8 mouse cellular contexts compared by ENCODE assay signal in the genomic region with DNA sequence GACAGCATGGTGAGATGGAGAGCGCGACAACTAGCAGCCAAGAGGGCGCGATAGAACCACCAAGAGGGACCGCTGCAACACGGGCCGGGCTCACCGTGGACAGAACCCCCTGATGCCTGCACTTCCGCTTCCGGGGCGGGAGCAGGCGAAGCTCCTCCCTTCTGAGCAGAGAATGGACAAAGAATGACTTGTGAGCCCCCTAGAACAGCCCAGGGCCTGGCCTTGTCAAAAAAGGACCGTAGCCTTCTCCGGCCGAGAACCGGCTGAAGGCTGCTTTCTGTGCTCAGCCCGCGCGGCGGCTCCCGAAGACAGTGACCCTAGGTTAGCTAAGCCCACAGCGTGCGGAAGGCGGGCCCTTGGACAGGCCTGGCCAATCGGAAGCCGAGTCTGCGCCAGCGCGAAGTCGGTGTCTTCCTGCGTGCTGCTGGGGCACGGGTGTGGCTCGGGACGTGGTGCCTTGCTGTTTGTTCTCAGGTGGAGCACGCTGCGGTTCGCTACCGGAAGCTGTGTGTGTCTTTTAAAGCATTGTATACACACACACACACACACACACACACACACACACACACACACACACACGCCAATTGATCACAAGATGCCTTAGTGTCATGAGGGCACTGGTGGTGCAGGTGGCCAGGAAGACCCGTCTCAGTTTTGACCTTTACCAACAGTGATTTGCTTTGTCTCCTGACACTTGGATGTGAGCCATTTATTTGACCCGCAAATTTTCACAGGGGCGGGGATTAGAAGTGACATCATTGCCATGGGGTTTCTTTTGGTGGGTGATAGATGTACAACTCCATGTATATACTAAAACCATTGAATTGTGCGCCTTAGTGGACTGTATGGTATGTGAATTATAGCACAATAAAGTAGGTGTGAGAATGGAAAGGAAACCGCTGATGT. TPM values are rescaled to one million over a fixed set of nuclear protein-coding genes. Genes with fewer than 3 reads are reported as not detected.
DNase-seq lines count a peak whose midpoint lies in the region; ATAC-seq and TF ChIP-seq lines count a peak whose summit lies in the region.

A gene (minus strand): TSS at position 336 of the 906 bp plus-strand sequence.

- peak; percentile 96 for ATAC-seq in embryonic facial prominence, embryonic 13.5 days (ENCODE audit: insufficient number of reproducible peaks, insufficient read depth, low FRiP score, low TSS enrichment, low read depth)
- peak; percentile 97 for ATAC-seq in limb, embryonic 12.5 days (ENCODE audit: insufficient number of reproducible peaks, insufficient read depth, low FRiP score, low TSS enrichment, low read depth)
- peak; percentile 100 for ATAC-seq in midbrain, embryonic 15.5 days (replicated peaks)

- H3K9ac ChIP-seq in embryonic facial prominence, embryonic 13.5 days = peak within 1 kb of the TSS; percentile 90
- H3K9ac ChIP-seq in limb, embryonic 12.5 days (replicated peaks) = peak within 1 kb of the TSS; percentile 90
- H3K9ac ChIP-seq in midbrain, embryonic 15.5 days = peak within 1 kb of the TSS; percentile 85

- DNase-seq in 3134 (ENCODE audit: extremely low read depth, insufficient read length, low spot score) = peak; percentile 94
- peak; percentile 95 for DNase-seq in adrenal gland, postnatal 36 days
- peak; percentile 96 to 97 for DNase-seq in heart, adult 18-20 months
- DNase-seq in kidney, adult 2 months = peak; percentile 97
- peak; percentile 88 to 93 for DNase-seq in spleen, adult 2 months (ENCODE audit: low read depth in 1 of 2, low spot score in 2 of 2)

- no peaks in the 10 kb centered on the region for H3K9me3 ChIP-seq in embryonic facial prominence, embryonic 13.5 days
- no peaks in the 10 kb centered on the region for H3K9me3 ChIP-seq in limb, embryonic 12.5 days
- no peaks in the 10 kb centered on the region for H3K9me3 ChIP-seq in midbrain, embryonic 15.5 days

- H3K4me1 ChIP-seq in embryonic facial prominence, embryonic 13.5 days = peaks cover 21% of the 10 kb centered on the region
- peaks cover 17% of the 10 kb centered on the region; the same call in 1 of the 2 replicates for H3K4me1 ChIP-seq in kidney, adult 2 months (ENCODE audit: control insufficient read depth, insufficient read depth, low read length)
- peaks cover 21% of the 10 kb centered on the region for H3K4me1 ChIP-seq in limb, embryonic 12.5 days (replicated peaks)
- H3K4me1 ChIP-seq in midbrain, embryonic 15.5 days = peaks cover 28% of the 10 kb centered on the region
- 0 out of 2 replicates have a peak, but pooled peaks cover 3% of the 10 kb centered on the region for H3K4me1 ChIP-seq in spleen, adult 2 months (ENCODE audit: control insufficient read depth, insufficient read depth, insufficient read length)

- H3K27ac ChIP-seq in embryonic facial prominence, embryonic 13.5 days = peak within 1 kb of the TSS; percentile 96
- peak within 1 kb of the TSS; percentile 98 for H3K27ac ChIP-seq in kidney, adult 2 months (ENCODE audit: insufficient read depth, low read depth, low read length)
- peak within 1 kb of the TSS; percentile 97 for H3K27ac ChIP-seq in limb, embryonic 12.5 days
- peak within 1 kb of the TSS; percentile 97 for H3K27ac ChIP-seq in midbrain, embryonic 15.5 days
- peak within 1 kb of the TSS; percentile 98 for H3K27ac ChIP-seq in spleen, adult 2 months (ENCODE audit: insufficient read depth, low read length)

- 0 out of 2 replicates have a peak, but pooled peaks have one; percentile 13 for TF ChIP-seq CTCF in kidney, adult 2 months (conservative IDR thresholded peaks at IDR 0.05; ENCODE audit: insufficient read depth, insufficient read length, low read depth, low read length)
- TF ChIP-seq CTCF in spleen, adult 2 months (IDR thresholded peaks at IDR 0.05; ENCODE audit: extremely low read depth, insufficient read depth, insufficient read length, insufficient replicate concordance) = no peak

- WGBS in embryonic facial prominence, embryonic 13.5 days = 2% methylated on average over 44 of the region's 44 CpGs
- WGBS in kidney, adult 2 months = 3% methylated on average over 44 of the region's 44 CpGs
- 2% methylated on average over 38 of the region's 44 CpGs for WGBS in limb, embryonic 12.5 days
- WGBS in midbrain, embryonic 15.5 days = 2% methylated on average over 44 of the region's 44 CpGs
- 2% methylated on average over 44 of the region's 44 CpGs for WGBS in spleen, adult 2 months

- H3K4me2 ChIP-seq in embryonic facial prominence, embryonic 13.5 days = peak within 1 kb of the TSS; percentile 90
- peak within 1 kb of the TSS; percentile 87 for H3K4me2 ChIP-seq in limb, embryonic 12.5 days
- H3K4me2 ChIP-seq in midbrain, embryonic 15.5 days = peak within 1 kb of the TSS; percentile 89

- H3K27me3 ChIP-seq in embryonic facial prominence, embryonic 13.5 days = no peaks in the 10 kb centered on the region
- H3K27me3 ChIP-seq in kidney, adult 2 months (replicated peaks; ENCODE audit: control insufficient read depth, insufficient read depth, low read length) = no peaks in the 10 kb centered on the region
- H3K27me3 ChIP-seq in limb, embryonic 12.5 days = no peaks in the 10 kb centered on the region
- no peaks in the 10 kb centered on the region for H3K27me3 ChIP-seq in midbrain, embryonic 15.5 days (replicated peaks)
- H3K27me3 ChIP-seq in spleen, adult 2 months (ENCODE audit: control insufficient read depth, insufficient read depth, low read length) = no peaks in the 10 kb centered on the region

- peak within 1 kb of the TSS; percentile 94 for H3K4me3 ChIP-seq in embryonic facial prominence, embryonic 13.5 days
- peak within 1 kb of the TSS; percentile 75 for H3K4me3 ChIP-seq in kidney, adult 2 months (ENCODE audit: insufficient read depth, low read depth, low read length)
- H3K4me3 ChIP-seq in limb, embryonic 12.5 days (replicated peaks) = peak within 1 kb of the TSS; percentile 89
- peak within 1 kb of the TSS; percentile 86 for H3K4me3 ChIP-seq in midbrain, embryonic 15.5 days
- H3K4me3 ChIP-seq in spleen, adult 2 months (ENCODE audit: extremely low read depth, insufficient read depth, insufficient read length) = peak within 1 kb of the TSS; percentile 91

- H3K36me3 ChIP-seq in embryonic facial prominence, embryonic 13.5 days = peaks cover 10% of the 10 kb centered on the region
- no peaks in the 10 kb centered on the region for H3K36me3 ChIP-seq in kidney, adult 2 months (ENCODE audit: control insufficient read depth, insufficient read depth, low read length)
- H3K36me3 ChIP-seq in limb, embryonic 12.5 days = peaks cover 20% of the 10 kb centered on the region
- no peaks in the 10 kb centered on the region for H3K36me3 ChIP-seq in midbrain, embryonic 15.5 days (replicated peaks)
- H3K36me3 ChIP-seq in spleen, adult 2 months (ENCODE audit: control insufficient read depth, insufficient read depth, low read length) = no peaks in the 10 kb centered on the region

- peak; percentile 83 for TF ChIP-seq POLR2A in kidney, adult 2 months (IDR thresholded peaks at IDR 0.05; ENCODE audit: low read depth, low read length)
- peak; percentile 74 for TF ChIP-seq POLR2A in spleen, adult 2 months (IDR thresholded peaks at IDR 0.05; ENCODE audit: low read depth, low read length)

RNA-seq across cellular contexts. Expression of the gene that starts here (rescaled TPM):
- 100 to 1,000 TPM; 100 to 116 TPM for total RNA-seq in adrenal gland, postnatal 36 days (2021)
- 212 and 227 TPM in 2 replicates for polyA plus RNA-seq in embryonic facial prominence, embryonic 13.5 days (2015; fragmentation: Nextera tagmentation; extraction: Ambion mirVana)
- total RNA-seq in heart, adult 18-20 months (2021) = 10 to 100 TPM; 49.2 to 51.6 TPM
- 64.0 and 93.1 TPM in 2 replicates for polyA plus RNA-seq in kidney, adult 2 months (2012; rRNA removed)
- polyA plus RNA-seq in limb, embryonic 12.5 days (2016; fragmentation: Nextera tagmentation; extraction: Ambion mirVana) = 199 and 203 TPM in 2 replicates
- polyA plus RNA-seq in midbrain, embryonic 15.5 days (2015; fragmentation: Nextera tagmentation; extraction: Ambion mirVana) = 147 and 163 TPM in 2 replicates
- polyA plus RNA-seq in spleen, adult 2 months (2012; rRNA removed) = 36.9 and 45.3 TPM in 2 replicates

Comparison
In these comparisons a context has a peak if more than half of its experiments do, and no peak if none do; other contexts are left out.
1. Peak in every context shown above with its lines: DNase-seq, ATAC-seq, H3K4me3 ChIP-seq and H3K27ac ChIP-seq.